Mouse (Mus musculus): ENCODE measurements around the gene Tyrp1.

The Tyrp1 gene

DNA sequence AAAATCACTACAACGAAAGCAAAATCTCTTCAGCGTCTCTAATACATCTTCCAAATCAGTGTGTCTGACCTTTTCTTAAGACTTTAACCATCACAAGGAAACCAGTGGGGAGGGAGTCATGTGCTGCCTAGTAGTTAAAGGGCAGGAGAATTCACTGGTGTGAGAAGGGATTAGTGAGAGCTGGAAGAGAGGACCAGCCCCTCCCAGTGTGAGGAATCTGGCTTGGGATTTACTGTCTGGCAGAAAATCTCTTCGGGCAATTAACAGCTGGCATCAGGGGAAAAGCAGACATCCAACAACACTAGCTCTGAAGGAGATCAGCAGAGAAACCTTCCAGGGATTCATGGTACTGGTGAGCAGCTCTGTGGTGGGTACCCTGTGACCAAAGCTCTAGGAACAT lies at the start of gene Tyrp1:
Tyrp1 (plus strand) TSS at position 74 of the 400 bp plus-strand sequence.
- no peak for DNase-seq

DNA sequence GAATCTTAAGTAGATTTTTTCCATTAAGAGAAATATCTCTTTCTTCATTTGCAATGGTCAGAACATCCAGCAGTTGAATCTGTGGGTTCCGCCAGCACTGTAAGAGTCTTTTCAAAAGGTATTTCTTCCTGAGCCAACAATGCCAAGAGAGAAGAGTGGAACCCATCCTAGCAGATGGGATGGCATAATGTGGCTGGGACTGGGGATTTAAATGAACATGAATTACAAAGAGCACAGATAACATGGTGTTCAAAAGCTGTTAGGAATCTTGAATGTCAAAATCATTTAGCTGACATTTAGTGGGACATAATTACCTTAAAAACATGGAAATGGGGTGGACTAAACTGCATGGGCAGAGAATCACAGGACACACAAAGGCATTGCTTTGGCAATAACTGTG lies 45.6 kb upstream of the Tyrp1 start:
- no peak for DNase-seq

DNA sequence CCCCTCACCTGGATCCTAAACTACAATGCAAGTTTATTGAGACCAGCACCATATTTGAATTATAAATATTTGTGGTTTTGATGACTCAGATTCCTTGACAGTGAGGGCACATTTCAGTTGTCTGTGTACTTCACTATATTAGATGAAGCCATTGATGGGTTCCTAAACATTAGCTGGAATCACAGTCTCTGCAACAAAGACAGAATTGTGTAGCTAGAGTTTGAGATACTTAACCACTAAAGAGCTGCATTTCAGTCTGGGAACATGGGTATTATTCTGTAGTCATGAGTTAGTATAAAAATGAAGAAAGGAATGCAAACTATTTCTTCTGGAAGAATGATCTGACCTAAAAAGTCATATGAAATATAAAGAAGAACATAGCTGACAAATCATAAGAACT lies 14.4 kb upstream of the Tyrp1 start:
- no peak for DNase-seq

DNA sequence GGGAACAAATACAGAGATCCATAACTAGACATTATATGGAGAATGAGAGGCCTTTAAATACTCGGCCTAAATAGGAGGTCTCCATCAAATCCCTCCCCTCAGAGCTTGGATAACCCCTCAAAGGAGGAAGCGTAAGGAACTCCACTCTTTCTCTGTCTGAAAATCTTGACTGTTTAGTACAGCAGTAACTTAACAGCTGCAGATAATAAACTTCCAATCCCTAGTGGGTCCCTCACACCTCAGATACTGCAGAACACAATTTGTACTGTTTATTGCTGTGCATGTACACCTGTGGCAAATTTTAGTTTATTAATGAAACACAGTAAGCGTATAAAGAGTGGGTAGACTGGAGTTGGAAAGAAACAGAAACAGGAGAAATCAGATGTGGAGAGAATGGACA lies 12.0 kb upstream of the Tyrp1 start:
- DNase-seq: no peak

DNA sequence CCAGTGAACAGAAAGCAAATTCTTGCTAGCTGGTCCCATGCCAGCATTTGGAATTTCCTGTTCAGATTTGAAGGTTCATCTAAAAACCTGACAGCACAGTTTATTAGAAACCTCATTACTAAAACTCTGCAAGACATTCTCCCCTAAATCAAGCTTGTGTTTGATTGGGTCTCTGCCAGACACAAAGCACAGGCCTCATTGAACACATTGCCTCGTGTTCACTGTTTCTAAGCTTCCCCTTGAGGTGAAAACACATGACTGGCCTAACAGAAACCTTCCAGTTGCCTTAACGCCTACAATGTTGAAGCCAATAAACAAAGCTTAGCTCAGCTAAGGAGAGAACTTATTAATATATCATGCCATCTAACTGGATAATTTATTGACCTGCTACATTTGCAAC lies 5.7 kb upstream of the Tyrp1 start:
- no peak for DNase-seq

DNA sequence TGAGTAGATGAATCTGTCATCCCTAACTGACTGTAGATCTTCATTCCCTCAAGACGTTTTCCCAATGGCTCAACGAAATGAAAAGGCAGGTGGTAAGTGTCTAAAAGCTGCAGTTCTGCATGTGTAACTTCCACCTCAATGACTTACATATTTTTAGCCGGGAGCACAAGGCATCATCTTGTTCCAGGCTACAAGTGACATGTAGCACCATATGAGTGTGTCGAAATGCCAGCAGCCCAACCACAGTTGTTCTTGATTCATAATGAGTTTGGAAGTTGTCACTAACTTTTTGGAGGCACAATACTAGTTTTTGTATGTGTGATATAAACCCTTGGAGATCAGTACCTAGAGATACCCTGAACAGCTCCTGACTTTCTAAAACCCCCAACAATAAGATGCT lies 5.4 kb downstream of the Tyrp1 start:
- DNase-seq: no peak

DNA sequence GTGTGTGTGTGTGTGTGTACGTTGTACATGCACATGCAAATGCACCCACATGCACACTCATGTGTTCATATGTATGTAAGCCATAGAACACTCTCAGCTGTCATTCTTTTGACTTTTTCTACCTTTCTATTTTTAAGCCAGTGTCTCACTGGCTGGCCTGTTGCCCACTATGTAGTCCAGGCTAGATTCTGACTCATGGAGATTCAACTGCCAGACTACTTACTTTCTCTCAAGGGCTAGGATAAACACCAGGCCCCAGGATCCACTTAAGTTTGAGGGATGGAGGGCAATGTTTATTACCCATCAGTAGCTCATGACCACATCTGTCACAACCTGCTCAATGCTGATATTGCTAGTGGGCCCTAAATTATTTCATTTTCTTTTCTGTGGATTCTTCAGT lies 8.1 kb downstream of the Tyrp1 start:
- DNase-seq: no peak

DNA sequence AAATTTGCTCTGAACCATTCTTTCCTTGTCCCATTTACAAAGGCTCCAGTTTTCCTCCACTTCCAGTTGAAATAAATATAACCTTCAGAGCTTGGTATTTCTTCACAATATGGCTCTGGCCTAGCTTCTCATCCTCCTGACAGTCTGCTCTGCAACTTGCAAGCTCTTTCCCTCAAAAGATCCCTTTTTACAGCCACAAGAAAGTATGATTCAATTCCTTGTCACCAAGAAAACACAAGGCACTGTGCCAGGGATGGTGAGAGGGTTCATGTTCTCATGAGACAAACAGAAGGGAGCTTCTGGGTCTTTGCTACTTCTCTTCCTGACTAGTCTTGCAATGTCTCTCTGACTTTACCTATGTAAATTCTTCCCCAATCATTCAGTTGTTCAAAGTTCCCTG lies 9.8 kb downstream of the Tyrp1 start:
- no peak for DNase-seq

DNA sequence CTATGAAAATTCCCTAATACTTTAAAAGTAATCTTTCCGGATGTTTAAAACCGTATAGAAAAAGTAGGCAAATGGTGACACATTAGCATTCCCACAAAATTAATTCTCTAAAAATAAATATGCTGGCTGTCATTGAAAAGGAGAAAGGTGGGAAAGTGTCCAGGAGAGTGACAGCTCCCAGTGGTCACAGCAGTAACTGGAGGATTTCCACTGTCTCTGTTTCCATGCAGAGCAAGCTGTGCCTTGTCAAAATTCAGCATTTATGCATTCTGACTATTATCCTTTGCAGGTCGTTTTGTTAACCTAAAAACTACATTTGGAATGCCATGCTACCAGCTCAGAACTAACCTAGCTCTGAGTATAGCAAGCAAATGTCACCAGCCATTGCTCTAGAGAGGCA lies 12.1 kb downstream of the Tyrp1 start:
- no peak for DNase-seq

DNA sequence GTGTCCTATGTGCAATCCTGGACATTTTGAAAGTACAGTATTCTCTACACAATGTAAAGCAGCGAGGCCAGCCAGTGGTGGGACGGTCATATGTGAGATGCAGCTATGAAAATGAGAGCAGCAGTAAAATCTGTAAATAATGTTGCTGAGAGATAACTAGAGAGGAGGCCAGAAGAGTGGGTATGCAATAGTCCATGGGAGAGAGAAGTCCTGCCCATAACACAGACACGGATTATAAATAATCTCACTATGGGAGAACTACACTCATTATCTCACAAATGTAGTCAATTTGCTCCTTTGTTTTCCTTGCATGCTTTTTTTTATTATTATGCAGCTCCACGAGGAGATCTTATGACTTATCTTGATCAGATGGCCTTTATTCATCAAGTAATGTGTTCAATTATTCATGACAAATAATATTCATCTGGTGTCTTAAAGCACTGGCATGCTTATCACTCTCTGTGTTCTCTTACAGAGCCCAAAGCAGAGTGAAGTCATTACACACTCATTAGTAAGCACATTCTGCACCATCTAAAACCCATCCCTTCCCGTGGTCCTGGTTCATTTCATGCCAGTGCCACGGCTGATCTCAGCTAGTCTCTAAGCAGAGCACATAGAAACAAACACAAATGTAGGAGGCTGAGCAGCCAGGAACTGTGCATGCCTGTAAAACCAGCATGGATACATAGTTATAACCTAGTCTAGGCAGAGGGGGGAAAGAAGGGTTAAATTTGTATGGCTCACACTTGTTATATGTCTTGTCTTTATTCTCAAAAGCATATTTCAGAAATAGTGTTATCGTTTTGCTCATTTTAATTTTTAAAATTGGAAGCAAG lies 18.9 kb downstream of the Tyrp1 start:
- no peak for DNase-seq

DNA sequence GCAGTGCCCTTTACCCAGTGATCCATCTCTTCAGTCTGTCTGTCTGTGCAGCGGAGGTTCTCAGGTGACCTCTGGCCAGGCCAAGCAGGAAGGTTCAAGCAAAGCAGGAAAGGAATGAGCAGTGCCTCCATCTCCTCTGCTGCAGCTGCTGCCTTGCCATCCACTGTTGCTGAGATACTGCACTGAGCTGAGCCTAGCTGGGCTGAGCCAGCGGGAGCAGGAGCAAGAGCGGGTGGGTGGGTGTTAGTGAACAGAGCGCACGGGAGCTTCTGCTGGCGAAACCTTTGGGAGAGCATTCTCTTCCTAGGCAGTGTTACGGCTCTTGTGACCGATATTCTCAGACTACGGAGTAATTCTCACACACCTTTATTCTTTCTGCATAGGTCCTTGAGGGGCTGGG lies 21.6 kb downstream of the Tyrp1 start:
- no peak for DNase-seq

DNA sequence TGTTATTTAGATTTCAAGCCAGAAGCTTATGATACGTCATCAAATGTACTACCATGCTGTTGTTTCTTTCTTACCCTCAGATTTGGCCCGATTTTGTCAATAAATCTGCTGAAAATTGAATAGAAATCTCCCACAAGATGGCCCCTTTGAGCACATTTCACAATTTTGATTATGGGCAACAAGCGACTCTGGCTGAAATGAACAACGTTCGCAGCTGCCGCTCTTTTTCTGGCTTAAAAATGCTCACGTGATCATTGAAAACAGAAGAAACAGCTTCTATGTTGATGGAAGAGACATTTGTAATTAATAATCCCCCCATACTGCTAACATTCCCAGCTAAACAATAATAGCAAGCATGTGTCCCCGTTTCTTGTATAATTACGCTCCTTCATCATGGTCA lies 29.0 kb downstream of the Tyrp1 start:
- no peak for DNase-seq

DNA sequence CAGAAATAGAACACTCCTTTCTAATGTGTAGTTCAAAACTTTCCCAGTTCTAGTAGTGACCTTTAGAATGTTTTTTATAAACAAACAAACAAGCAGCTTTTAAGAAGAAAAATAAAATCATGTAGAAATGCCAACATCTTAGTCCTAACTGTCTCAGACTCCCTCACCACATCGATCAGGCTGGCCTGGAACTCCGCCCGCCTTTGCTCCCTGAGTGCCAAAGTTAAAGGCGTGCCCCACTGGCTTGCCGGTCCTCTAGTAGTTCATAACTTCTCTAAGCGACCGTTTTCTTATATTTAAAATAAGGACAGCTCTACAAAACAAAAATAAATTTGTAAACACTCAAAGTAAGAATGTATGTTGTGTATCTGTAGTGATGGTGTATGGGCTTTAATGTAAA lies 30.0 kb downstream of the Tyrp1 start:
- DNase-seq: no peak

DNA sequence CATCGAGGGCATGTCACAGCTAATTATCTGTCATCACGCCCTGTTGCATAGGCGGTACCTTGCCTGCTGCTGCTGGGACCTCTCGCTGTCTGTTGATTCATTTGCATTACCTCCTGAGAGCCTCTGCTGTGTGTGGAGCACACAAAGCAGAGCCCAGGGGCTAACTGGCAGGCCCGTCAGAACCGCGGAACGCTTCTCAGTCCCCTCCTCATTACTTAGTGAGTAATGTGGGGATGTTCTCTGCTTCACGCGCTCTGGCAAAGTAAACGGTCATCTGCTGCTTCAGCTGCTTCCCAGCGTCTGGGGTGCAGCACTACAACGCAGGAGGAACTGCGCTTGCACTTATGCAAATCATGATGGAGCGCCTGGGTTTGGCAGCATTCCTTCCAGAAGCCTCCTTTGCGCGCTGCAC lies 30.6 kb downstream of the Tyrp1 start:
- no peak for DNase-seq

DNA sequence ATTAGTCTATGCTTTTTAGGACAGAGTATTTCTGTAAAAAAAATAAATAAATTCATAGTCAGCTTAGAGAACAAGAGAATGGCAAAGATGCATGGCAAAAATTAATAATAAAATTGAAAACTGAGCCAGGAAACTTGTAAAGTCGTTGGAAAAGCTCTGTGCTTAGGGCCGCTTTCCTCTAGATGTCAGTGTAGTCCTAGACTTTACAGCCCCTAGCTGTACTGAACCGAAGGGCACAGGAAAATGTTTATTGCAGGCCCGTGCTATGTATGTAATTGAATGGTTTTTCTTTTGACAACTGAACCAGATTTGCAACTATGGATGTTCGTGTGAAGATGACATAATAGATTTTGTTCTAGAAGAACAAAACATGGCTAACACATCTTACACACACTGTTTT lies 32.1 kb downstream of the Tyrp1 start:
- DNase-seq: no peak

DNA sequence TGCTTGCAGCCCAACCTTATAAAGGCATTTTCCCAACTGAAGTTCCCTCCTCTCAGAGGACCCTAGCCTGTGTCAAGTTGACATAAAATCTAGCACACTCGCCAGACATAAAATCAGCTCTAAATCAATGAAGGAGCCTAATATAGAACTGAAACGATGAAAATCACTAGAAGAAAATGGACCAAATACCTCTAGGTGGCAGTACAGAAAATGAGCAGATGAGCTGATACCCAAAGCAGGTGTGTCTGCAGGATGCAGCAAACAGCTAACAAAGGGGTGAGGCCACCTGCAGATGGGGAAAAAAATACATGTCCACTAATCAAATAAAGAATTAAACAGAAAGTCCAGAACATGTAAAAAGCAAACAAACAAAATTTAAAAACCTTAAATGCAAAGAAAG lies 35.7 kb downstream of the Tyrp1 start:
- DNase-seq: no peak

DNA sequence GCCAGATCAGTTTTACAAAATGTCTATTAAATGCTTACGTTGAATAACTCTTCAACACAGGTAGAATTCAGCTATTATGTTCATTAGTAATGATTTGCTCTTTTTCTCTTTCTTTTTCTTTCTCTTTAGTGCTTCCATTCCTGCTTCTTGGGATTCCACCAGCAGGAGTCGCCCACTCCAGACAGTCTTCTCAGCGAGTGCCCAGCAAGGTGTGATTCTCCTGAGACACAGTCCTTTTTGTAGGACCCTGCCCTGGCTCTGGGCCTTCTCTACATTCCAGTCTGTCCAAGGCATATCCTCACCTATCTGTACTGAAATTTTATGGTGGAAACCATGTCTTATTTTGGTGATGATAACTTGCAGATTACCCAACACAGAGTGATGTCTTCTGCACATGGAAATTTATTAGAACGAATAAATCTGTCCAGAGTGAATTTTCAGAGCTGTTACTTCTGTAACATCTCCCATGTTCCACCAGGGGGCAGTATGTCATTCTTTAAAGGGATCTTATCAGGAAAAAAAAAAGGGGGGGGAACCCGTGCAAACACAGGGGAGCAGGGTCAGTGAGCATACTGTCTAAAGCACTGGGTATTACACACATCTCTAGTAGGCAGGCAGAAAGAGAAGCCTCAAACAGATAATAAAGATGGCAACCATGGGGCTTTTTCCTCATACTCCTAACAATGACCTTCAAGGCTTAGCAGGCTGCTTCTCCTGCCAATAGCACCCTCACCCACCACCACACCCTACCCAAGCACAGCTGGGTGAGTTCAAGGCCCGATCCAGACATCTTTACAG lies 39.1 kb downstream of the Tyrp1 start:
- DNase-seq: no peak

DNA sequence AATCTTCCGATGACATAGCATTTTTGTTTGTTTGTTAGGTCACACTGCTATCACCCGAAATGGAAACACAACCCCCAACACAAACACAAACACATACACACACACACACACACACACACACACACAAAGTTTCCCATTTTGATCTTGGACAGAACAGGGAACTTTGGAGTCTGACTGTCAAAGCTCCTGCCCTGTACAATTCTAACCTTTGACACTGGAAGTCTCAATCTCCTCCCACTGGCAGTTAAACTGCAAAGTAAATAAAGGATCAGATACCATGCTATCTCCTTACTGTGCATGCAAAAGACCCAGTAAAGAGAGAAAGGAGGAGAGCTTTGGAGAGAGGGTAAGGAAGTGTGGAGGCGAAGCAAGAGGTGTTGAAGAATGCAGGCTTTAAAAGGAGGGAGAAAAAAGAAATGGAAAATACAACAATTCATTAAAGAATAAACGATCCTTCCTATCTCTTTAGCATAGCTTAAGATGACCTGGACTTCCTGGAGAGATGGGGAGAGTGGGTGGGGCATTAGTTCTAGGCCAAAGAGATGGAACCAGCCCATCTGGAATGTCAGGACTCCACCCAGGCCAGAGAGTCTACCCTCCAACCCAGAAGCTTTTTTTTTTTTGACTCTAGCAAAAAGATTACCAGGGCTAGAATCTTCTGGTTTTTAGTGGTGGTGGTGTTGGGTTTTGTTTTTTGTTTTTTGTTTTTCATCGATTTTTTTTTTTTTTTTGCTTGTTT lies 40.4 kb downstream of the Tyrp1 start:
- DNase-seq: no peak

DNA sequence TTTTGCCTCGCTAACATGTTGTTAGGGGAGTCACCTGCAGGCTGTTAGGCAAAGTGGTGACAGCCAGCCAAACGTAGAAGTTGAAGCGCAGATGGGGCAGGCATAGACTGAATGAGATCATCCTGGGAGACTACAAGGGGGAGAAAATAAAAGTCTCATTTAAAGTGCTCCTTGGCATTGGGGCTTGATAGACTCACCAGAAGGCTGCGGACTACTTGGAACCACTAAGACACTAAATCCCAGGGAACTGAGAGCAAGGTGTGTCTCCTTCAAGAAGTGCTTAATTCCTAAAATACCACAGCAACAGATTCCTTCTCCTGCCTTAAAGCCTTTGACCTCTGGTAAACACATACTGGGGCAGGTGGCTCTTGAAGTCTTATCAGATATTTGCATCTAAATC lies 41.1 kb downstream of the Tyrp1 start:
- DNase-seq: no peak

DNA sequence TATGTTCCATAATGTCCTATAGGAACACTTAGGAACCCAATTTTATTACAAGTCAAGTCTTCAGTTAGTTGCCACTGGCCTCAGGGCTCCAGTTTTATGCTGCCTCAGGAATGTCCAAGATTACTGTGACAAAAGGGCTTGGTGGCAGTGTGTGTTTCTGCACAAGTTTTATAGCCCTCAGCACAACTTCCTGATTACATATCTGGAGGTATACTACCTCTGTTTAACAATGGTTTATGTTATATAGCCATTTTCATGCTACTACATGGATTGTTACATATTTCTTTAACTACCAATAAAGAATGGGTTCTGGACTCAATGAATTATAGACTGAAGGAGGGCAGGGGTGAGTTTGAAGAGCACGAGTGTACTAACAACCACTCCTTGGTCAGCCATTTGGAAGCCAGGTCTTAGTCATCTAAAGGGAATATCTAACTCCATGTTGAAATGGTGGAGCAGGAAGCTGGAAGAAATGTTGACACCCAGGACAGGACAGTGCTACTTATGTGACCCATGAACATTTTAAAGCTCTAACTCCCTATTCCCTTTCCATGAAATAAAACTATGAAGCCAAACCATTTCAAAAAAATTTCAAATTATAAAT lies 48.2 kb downstream of the Tyrp1 start:
- no peak for DNase-seq

DNA sequence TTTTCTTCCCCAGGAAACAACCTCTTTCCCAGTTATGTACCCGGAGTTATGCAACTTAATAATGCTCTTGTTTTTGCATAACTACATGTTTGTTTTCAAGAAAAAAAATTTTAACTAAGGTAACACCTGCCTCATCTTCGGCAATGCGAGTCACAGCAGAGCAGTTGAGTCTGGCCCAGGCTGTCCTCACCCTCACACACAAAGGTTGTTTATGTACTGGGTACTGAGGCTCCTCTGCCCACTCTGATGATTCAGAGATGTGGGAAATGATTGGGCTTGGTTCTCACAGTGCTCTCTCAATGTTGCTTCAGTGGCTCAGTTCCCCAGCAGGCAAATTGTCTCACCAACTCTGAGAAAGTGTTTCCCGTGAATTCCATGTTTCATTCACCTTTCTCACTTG lies 52.7 kb downstream of the Tyrp1 start:
- no peak for DNase-seq

DNA sequence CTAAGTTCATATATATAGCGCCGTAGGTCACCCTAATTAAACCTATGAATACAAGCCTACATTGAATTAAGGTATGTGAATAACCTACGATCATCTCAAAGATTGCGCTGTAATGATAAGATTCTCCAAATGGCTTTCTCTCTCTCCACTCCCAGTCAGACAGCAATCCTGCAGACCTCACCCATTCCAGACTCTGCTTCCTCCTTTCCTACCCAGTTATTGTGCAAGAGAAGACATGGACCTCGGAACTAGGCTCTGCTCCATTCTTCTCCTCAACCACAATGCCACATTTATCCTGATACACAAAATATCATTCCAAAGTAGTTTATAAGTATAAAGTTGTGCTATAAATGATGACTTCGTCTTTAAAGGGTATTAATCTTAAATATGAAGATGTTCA lies 57.1 kb downstream of the Tyrp1 start:
- no peak for DNase-seq

DNA sequence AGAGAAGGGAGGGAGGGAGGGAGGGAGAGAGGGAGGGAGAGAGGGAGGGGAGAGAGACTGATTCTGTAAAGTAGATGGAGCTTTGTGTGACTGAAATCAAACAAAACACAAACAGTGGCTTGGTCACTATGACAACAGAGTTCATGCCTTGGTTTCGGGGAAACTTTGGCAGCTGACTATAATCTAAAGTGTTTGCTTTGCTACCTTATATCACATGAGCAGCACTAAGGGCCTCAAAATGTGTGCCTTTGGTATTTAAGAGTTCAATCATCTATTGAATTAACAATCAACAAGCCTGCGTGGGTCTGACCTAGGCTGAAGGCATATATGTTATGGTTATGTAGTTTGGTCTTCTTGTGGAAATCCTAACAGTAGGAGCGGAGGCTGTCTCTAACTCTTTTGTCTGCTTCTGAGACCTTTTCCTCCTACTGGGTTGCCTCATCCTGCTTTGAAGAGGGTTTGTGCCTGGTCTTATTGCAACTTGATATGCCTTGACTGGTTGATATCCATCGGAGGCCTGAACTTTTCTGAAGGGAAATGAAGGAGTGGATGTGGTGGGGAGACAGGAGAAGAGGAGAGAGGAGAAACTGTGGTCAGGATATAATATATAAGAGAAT lies 61.5 kb downstream of the Tyrp1 start:
- no peak for DNase-seq
